In the genomic region with DNA sequence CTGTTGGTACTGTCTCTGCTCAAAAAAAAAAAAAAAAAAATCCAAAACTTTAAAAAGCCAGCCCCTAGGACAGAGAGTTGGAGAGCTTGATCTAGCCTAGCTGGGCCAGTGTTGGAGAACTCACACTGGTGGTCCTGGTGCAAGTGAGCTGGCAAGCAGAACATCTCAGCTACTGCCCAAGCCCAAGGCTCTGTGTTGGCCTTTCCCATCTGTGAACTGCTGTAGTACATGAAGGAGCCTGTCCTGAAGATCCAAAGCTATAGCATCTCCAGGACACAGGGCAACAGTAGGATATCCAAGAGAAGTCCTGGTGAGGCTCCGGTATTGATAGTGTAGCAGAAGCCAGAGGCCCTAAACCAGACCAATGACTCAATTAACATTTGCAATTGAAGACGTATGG, we compare ENCODE assay signal across 15 mouse cellular contexts. TPM values are rescaled to one million over a fixed set of nuclear protein-coding genes. Genes with fewer than 3 reads are reported as not detected.
DNase-seq lines count a peak whose midpoint lies in the region; ATAC-seq and TF ChIP-seq lines count a peak whose summit lies in the region.
"Had no signal": no experiment of that assay in that cellular context is flagged by ENCODE, and none has a peak within 500 bp of the region (broad histone marks: within the 10 kb centered on the region; RNA-seq: fewer than 3 reads in every experiment).

No protein-coding gene starts in this region.

- no peaks in the 10 kb centered on the region for H3K9me3 ChIP-seq in midbrain, embryonic 10.5 days (replicated peaks)
- H3K9me3 ChIP-seq in midbrain, embryonic 15.5 days = no peaks in the 10 kb centered on the region
- no peaks in the 10 kb centered on the region for H3K9me3 ChIP-seq in intestine, postnatal 0 days (ENCODE audit: control insufficient read depth)
- H3K9me3 ChIP-seq in stomach, embryonic 14.5 days (ENCODE audit: control insufficient read depth, low read depth, low read length) = no peaks in the 10 kb centered on the region
- H3K9me3 ChIP-seq: lung, embryonic 15.5 days; neural tube, embryonic 15.5 days had no signal

- H3K36me3 ChIP-seq in heart, adult 2 months (ENCODE audit: control insufficient read depth, insufficient read depth, low read length) = no peaks in the 10 kb centered on the region
- peaks cover 51% of the 10 kb centered on the region for H3K36me3 ChIP-seq in midbrain, embryonic 10.5 days
- peaks cover 37% of the 10 kb centered on the region for H3K36me3 ChIP-seq in midbrain, embryonic 15.5 days (replicated peaks)
- H3K36me3 ChIP-seq in intestine, postnatal 0 days (ENCODE audit: control insufficient read depth, insufficient read depth) = peaks cover 40% of the 10 kb centered on the region
- peaks cover 44% of the 10 kb centered on the region for H3K36me3 ChIP-seq in stomach, embryonic 14.5 days (ENCODE audit: control insufficient read depth, insufficient read depth, low read length)

- no peaks in the 10 kb centered on the region for H3K27me3 ChIP-seq in heart, adult 2 months (ENCODE audit: control insufficient read depth, insufficient read depth, low read length)
- H3K27me3 ChIP-seq in midbrain, embryonic 10.5 days (ENCODE audit: low read depth, poor library complexity, severe bottlenecking) = no peaks in the 10 kb centered on the region
- H3K27me3 ChIP-seq in midbrain, embryonic 15.5 days (replicated peaks) = no peaks in the 10 kb centered on the region
- H3K27me3 ChIP-seq in intestine, postnatal 0 days (replicated peaks; ENCODE audit: control insufficient read depth, insufficient read depth, low read length) = no peaks in the 10 kb centered on the region
- no peaks in the 10 kb centered on the region for H3K27me3 ChIP-seq in stomach, embryonic 14.5 days (ENCODE audit: control insufficient read depth, insufficient read depth, low read length)
- H3K27me3 ChIP-seq: lung, embryonic 15.5 days; neural tube, embryonic 15.5 days had no signal

- WGBS in heart, adult 2 months = 71% methylated on average over 2 of the region's 2 CpGs
- WGBS in midbrain, embryonic 10.5 days = 69% methylated on average over 2 of the region's 2 CpGs
- 63% methylated on average over 2 of the region's 2 CpGs for whole genome bisulfite sequencing in midbrain, embryonic 15.5 days
- 68% methylated on average over 2 of the region's 2 CpGs for WGBS in intestine, postnatal 0 days
- WGBS in stomach, embryonic 14.5 days = 69% methylated on average over 2 of the region's 2 CpGs

- no peak overlapping the region for H3K4me3 ChIP-seq in heart, adult 2 months
- H3K4me3 ChIP-seq in midbrain, embryonic 10.5 days = no peak overlapping the region
- H3K4me3 ChIP-seq in midbrain, embryonic 15.5 days = no peak overlapping the region
- H3K4me3 ChIP-seq in intestine, postnatal 0 days (ENCODE audit: low read depth, low read length) = no peak overlapping the region
- no peak overlapping the region for H3K4me3 ChIP-seq in stomach, embryonic 14.5 days (ENCODE audit: low read depth, low read length)
- H3K4me3 ChIP-seq: layer of hippocampus, adult 2 months; lung, embryonic 15.5 days; neural tube, embryonic 15.5 days had no signal

- no peak overlapping the region for H3K27ac ChIP-seq in heart, adult 2 months
- H3K27ac ChIP-seq in midbrain, embryonic 10.5 days (replicated peaks) = no peak overlapping the region; the same call in 1 of the 2 replicates
- H3K27ac ChIP-seq in midbrain, embryonic 15.5 days = no peak overlapping the region
- H3K27ac ChIP-seq in intestine, postnatal 0 days (ENCODE audit: low read depth, low read length) = no peak overlapping the region
- H3K27ac ChIP-seq in stomach, embryonic 14.5 days (ENCODE audit: low read length) = no peak overlapping the region
- H3K27ac ChIP-seq: layer of hippocampus, adult 2 months; lung, embryonic 15.5 days; neural tube, embryonic 15.5 days had no signal

- no peaks in the 10 kb centered on the region for H3K79me2 ChIP-seq in heart, adult 2 months (replicated peaks; ENCODE audit: control insufficient read depth, insufficient read depth, low read length)

- DNase-seq in heart, adult 2 months = no peak
- no peak for DNase-seq in heart, adult 8-10 months (ENCODE audit: low spot score)
- DNase-seq in midbrain, embryonic 10.5 days (ENCODE audit: low spot score) = peak; percentile 12
- DNase-seq in thymus, postnatal 10 days (ENCODE audit: low spot score in 2 of 2) = no peak
- DNase-seq: cerebellum, adult 11 months; heart, adult 11 months; heart, postnatal 4 days; kidney, adult 18-20 months had no signal

- TF ChIP-seq CTCF in heart, adult 2 months (IDR thresholded peaks at IDR 0.05) = no peak
- no peak for TF ChIP-seq CTCF in intestine, postnatal 0 days (IDR thresholded peaks at IDR 0.05; ENCODE audit: low read depth)

- intact Hi-C loops in heart, adult 2 months (cut with DNase I) = no loop called here

- H3K4me1 ChIP-seq in heart, adult 2 months (ENCODE audit: control insufficient read depth, insufficient read depth, low read length) = no peaks in the 10 kb centered on the region
- H3K4me1 ChIP-seq in midbrain, embryonic 10.5 days = peaks cover 16% of the 10 kb centered on the region
- peaks cover 6% of the 10 kb centered on the region; the same call in 1 of the 2 replicates for H3K4me1 ChIP-seq in midbrain, embryonic 15.5 days
- H3K4me1 ChIP-seq in intestine, postnatal 0 days (replicated peaks; ENCODE audit: control insufficient read depth, insufficient read depth, low read length) = no peaks in the 10 kb centered on the region
- no peaks in the 10 kb centered on the region for H3K4me1 ChIP-seq in stomach, embryonic 14.5 days (ENCODE audit: control insufficient read depth, insufficient read depth, low read length)
- H3K4me1 ChIP-seq: lung, embryonic 15.5 days had no signal

- no peak overlapping the region for H3K9ac ChIP-seq in heart, adult 2 months (ENCODE audit: low read depth, low read length)
- no peak overlapping the region for H3K9ac ChIP-seq in midbrain, embryonic 15.5 days
- H3K9ac ChIP-seq in intestine, postnatal 0 days (ENCODE audit: low read depth, low read length) = no peak overlapping the region
- H3K9ac ChIP-seq in stomach, embryonic 14.5 days (replicated peaks; ENCODE audit: low read depth, low read length) = no peak overlapping the region
- H3K9ac ChIP-seq: lung, embryonic 15.5 days; neural tube, embryonic 15.5 days had no signal

- TF ChIP-seq POLR2A in heart, adult 2 months (IDR thresholded peaks at IDR 0.05; ENCODE audit: insufficient read depth, low read depth, low read length) = no peak

- 0 out of 2 replicates have a peak, but pooled peaks have one; percentile 28 for TF ChIP-seq EP300 in heart, adult 2 months (IDR thresholded peaks at IDR 0.05; ENCODE audit: insufficient read depth, low read depth, low read length)

- no peak overlapping the region for H3K4me2 ChIP-seq in midbrain, embryonic 15.5 days
- H3K4me2 ChIP-seq in intestine, postnatal 0 days (replicated peaks; ENCODE audit: low read depth) = no peak overlapping the region
- H3K4me2 ChIP-seq in stomach, embryonic 14.5 days (replicated peaks; ENCODE audit: low read depth, low read length) = no peak overlapping the region
- H3K4me2 ChIP-seq: lung, embryonic 15.5 days; neural tube, embryonic 15.5 days had no signal

- no peak for ATAC-seq in midbrain, embryonic 15.5 days (replicated peaks)
- ATAC-seq in intestine, postnatal 0 days = 0 out of 2 replicates have a peak, but pooled peaks have one; percentile 2
- ATAC-seq in stomach, embryonic 14.5 days (ENCODE audit: insufficient number of reproducible peaks, insufficient read depth, low FRiP score, low read depth) = peak; percentile 48; the same call in 1 of the 2 replicates
- ATAC-seq in erythroid progenitor cell, adult 5-6 weeks (replicated peaks; ENCODE audit: low FRiP score, poor library complexity, severe bottlenecking) = no peak

RNA-seq across cellular contexts. Expression of gene Prtg, which starts 56.4 kb away (rescaled TPM):
- under 1 TPM; 0.02 to 0.05 TPM for total RNA-seq in heart, adult 2 months (2021)
- polyA plus RNA-seq in heart, adult 2 months (2012; rRNA removed) = 0.12 and 0.27 TPM in 2 replicates
- under 1 TPM in 3 of 4 experiments, not detected in 1; 0.06 to 0.17 (median 0.12) TPM for total RNA-seq in heart, adult 8-10 months (2022)
- 9.9 and 19.9 TPM in 2 replicates for polyA plus RNA-seq in midbrain, embryonic 10.5 days (2016; fragmentation: Nextera tagmentation; extraction: Ambion mirVana)
- 0.45 and 0.47 TPM in 2 replicates for polyA plus RNA-seq in midbrain, embryonic 15.5 days (2015; fragmentation: Nextera tagmentation; extraction: Ambion mirVana)
- polyA plus RNA-seq in intestine, postnatal 0 days (2015; fragmentation: Nextera tagmentation; extraction: Ambion mirVana) = 0.17 and 0.21 TPM in 2 replicates
- 0.52 and 0.68 TPM in 2 replicates for polyA plus RNA-seq in stomach, embryonic 14.5 days (2014; fragmentation: Nextera tagmentation; extraction: Ambion mirVana)
- total RNA-seq in erythroid progenitor cell, adult 5-6 weeks (2015; ENCODE audit: low replicate concordance) = not detected in 2 replicates
- not detected in 2 replicates for total RNA-seq in erythroid progenitor cell, adult 5-6 weeks (2017; ENCODE audit: low replicate concordance)

Comparison
In these comparisons a context has a peak if more than half of its experiments do, and no peak if none do; other contexts are left out.
1. ATAC-seq: peak in intestine, postnatal 0 days (single experiment) and stomach, embryonic 14.5 days (single experiment); none in midbrain, embryonic 15.5 days (single experiment) and erythroid progenitor cell, adult 5-6 weeks (single experiment).